Mouse (Mus musculus): ENCODE results near the gene Svep1.
A peak's percentile ranks its signal among the peaks of the same experiment; 100 is the strongest.

- peak; percentile 88 for TF ChIP-seq CTCF (IDR thresholded peaks at IDR 0.05; ENCODE audit: low read depth)
- no peak for TF ChIP-seq EP300 (optimal IDR thresholded peaks at IDR 0.05)
Measured at GRCm38 (mm10) chr4:58253410-58253809, 46.8 kb upstream of the Svep1 start.
